Mouse (Mus musculus): ENCODE data around the gene Jmjd8.

Jmjd8 gene

GRCm38 (mm10) chr17:25831451-25832281 lies 3.0 kb downstream of the Jmjd8 start:
- no peak for ATAC-seq (ENCODE audit: insufficient number of reproducible peaks, low FRiP score, low TSS enrichment)

DNA sequence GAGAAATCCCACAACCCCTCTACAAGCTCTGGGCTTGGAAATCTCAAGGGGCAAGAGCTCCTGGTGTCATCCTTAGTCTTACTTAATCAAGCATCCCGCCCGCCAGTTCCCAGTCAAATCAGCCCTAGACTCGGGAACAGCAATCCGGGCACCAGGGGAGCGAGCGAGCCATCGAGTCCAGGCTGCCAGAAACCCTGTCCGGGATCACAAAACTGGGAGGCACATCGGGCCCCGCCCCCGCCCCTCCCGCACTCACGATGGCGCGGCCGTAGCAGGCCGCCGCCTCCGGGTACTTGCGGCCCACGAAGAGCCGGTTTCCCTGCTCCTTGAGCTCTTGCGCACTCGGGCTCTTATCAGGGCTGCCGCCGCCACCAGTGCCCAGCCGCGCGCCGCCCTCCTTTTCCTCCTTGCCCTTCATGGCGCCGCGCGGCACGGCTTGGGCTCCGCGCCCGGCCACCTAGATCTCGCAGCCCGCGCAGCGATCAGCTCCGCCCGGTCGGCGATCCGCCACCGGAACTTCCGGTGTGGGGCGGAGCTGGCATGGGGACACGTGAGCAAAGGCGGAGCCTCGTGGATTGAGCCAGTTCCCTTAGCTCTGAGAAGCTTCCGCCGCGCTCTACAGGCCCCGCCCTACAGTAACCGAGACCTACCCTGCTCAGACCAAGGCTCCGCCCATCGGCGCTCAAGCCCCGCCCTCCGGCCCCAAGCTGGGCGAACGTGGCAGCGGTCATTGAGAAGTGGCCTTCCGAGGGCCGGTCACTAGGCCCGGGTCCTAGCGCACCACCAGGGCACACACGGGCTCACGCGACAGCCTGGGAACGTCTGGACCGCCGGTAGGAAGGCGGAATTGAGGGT lies 4.0 kb downstream of the Jmjd8 start:
- peak; percentile 62 for ATAC-seq (ENCODE audit: insufficient number of reproducible peaks, low FRiP score, low TSS enrichment)

DNA sequence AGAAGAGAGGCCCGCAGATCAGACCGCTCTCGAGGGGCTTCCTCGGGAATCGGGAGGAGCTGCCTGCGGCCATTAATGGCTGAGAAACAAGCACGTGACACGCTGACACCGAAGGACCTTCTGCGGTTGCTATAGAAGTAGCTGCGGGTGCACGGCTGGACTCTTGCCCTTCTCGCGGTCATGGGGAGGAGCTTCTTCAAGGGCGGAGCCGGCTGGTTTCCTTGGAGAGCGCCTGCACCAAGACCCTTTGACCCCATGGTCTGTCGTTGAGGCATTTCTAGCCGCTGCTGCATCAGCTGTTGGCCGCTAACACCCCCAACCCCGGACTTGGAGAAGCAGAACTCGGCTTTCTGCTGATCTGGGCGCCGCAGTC lies 4.6 kb downstream of the Jmjd8 start, which contains the start of gene Stub1:
Stub1 (minus strand) TSS at position 114 of the 373 bp plus-strand sequence.
- 0 out of 2 replicates have a peak, but pooled peaks have one; percentile 2 for ATAC-seq (ENCODE audit: insufficient number of reproducible peaks, low FRiP score, low TSS enrichment)

DNA sequence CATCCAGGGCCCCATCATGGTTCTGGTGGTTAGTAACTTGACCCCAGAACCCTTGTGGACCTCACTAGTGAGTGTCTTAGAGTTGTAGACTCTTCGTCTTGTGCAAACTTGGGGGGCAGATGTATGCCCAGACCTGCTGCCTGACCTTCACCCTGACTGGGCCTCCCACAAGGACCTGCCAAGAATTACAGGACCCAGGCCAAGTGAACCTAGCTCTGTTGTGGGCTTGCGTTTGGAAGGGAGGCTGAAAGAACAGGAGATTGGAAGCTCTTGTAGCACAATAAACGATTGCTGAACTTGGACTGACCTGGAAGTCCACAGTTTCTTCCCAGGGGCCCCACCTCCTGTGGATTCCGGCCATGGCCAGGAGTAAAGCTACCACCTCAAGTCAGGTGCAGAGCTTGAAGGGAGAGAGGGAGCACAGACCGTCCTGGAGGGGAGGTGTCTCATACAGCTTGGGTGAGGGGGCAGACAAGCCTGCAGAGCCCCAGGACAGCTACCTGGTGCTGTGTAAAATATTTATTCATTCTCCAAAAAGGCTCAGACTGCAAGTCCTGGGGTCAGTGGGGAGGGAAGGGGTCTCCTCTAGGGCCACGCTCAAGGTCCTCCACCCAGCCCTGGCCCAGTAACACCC lies 5.4 kb downstream of the Jmjd8 start:
- no peak for ATAC-seq (ENCODE audit: insufficient number of reproducible peaks, low FRiP score, low TSS enrichment)

DNA sequence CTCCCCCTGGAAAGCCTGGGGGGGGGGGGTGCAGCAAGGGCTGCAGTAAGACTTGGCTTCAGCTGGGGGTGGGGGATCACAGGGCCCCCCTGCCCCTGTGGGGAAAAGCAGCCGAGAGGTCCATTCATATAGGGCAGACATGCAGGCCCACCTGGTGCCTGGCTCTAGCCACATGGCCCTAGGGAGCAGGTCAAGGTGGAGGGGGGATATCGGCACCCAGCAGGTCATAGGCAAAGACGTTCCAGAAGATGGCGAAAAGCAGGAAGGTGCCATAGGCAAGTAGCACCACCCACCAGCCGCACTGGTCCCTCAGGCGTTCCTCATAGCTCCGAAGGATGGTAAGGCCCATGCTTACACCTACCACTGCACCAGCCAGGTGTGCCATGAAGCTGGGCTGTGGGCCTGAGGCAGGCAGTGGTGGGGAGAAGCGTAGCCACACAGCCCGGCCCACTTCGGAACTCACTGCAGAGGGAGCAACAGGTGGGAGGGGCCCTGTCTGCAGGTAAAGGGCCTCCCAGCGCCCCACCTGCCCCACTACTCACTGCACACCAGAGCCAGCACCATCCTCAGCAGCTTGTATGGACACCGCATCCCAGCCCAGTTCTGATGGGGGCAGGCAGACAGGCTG lies 6.0 kb downstream of the Jmjd8 start:
- ATAC-seq (ENCODE audit: insufficient number of reproducible peaks, low FRiP score, low TSS enrichment): no peak

GRCm38 (mm10) chr17:25835301-25835700 lies 6.6 kb downstream of the Jmjd8 start:
- ATAC-seq (ENCODE audit: insufficient number of reproducible peaks, low FRiP score, low TSS enrichment): no peak

- ATAC-seq (ENCODE audit: insufficient number of reproducible peaks, low FRiP score, low TSS enrichment): no peak
Observed at GRCm38 (mm10) chr17:25835816-25836215, 7.1 kb downstream of the Jmjd8 start.

DNA sequence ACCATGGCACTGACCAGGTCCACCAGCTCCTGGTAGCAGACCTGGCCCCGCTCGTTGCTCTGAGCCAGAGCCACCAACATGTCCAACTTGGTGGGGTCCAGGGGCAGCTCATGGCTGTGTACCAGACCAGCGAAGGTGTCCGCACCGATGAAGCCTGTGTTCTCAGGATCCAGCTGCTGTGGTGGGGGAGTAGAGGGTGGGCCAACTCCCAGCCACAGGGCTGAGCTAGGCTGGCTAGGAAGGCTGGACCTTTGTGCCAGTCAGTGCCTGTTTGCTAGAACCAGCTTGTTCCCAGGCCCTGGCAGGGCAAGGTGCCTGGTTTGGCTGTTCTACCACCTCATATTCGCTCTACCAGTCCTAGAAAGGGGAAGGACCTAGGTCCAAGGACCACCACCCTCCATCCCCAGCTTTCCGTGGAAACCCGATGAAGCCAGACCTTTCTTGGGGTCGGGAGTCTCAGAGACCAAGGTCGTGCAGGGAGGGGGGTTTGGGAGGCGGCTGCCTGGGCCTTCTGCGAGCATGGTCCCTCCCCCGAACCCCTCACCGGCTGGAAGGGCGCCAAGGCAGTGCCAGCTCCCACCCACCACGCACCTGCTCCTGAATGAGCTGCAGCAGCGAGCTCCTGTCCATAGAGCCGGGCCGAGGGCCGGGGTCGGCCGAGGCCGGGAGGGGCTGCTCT lies 7.9 kb downstream of the Jmjd8 start:
- no peak for ATAC-seq (ENCODE audit: insufficient number of reproducible peaks, low FRiP score, low TSS enrichment)

- ATAC-seq (ENCODE audit: insufficient number of reproducible peaks, low FRiP score, low TSS enrichment): peak; percentile 45; the same call in 1 of the 2 replicates
Observed at GRCm38 (mm10) chr17:25837076-25837410, 8.4 kb downstream of the Jmjd8 start, which contains the start of gene Rhbdl1. Gene Rhbdl1 (minus strand): TSS chr17:25837295.

DNA sequence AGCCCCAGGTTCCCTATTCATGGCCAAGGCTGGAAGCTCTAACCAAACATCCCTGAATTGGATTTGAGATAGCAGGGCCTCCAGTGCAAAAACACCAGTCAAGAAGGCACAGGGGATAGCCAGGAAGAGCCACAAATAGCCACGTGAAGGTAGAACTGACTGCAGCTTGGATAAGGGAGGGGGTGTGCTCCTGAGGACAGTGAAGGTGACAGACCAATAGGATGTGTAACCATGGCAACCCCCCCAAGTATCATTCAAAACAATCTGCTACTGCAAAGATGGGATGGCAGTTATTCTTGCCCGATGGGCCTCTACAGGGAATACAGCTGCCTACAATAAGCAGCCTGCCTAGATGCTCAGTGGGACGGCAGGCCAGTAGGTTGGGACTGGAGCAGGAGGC lies 8.9 kb downstream of the Jmjd8 start:
- ATAC-seq (ENCODE audit: insufficient number of reproducible peaks, low FRiP score, low TSS enrichment): no peak

- ATAC-seq (ENCODE audit: insufficient number of reproducible peaks, low FRiP score, low TSS enrichment): no peak
Observed at GRCm38 (mm10) chr17:25838904-25839303, 10.2 kb downstream of the Jmjd8 start.

GRCm38 (mm10) chr17:25839455-25840235 lies 11.0 kb downstream of the Jmjd8 start:
- no peak for ATAC-seq (ENCODE audit: insufficient number of reproducible peaks, low FRiP score, low TSS enrichment)

DNA sequence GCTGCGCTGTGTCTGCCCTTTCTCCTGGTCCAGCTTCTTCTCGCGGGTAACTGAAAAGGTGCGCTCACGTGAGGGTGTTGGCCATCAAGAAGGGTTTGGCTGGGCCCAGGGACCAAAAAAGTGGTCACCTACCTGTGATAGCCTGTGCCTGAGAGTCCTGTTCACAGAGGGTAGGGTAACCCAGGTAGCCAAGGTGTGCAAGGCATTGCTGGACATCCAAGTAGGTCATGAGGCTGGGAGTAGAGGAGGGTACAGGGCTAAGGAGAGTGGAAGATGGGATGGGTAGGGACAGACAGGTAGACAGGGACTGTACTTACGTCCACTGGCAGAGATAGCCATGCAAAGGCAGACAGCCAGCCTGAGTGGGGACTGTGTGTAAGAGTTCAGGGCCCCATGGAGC lies 11.9 kb downstream of the Jmjd8 start:
- no peak for ATAC-seq (ENCODE audit: insufficient number of reproducible peaks, low FRiP score, low TSS enrichment)

DNA sequence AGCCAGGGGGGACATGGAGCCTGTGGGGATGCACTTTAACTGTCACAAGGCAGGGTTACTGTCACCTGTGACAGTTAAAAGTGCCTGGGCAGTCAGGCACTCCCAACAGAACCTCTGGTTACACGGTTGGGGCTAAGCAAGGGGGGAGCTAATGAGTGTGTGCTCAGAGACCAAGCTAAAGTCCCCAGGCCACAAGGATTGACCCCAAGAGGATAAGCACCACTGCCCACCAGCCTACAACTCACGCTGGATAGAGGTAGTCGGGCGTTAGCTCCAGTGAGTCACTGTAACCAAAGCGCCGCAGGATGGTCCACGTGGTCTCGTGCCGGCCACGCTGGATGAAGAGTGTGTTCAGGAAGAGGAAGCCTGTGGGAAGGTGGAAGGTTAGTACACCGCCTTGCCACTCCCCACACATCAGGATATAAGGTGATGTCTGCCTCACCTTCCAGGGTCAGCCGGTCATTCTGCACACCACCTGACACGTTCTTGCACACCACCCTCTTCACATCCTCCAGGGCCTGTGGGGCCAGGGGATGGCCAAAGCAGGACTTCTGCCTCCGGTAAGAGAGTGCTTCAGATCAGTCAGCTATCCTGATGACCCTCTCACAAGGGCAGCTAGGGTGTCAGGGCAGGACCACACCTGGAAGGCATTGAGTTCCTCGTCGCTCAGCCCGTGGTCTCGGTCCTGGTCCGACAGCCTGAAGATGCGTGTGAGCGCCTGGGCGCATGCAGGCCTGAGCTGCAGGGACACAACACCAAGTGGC lies 12.6 kb downstream of the Jmjd8 start, which contains the start of gene Gm20683:
Gm20683 (minus strand) TSS at position 647 of the 764 bp plus-strand sequence.
- ATAC-seq (ENCODE audit: insufficient number of reproducible peaks, low FRiP score, low TSS enrichment): no peak

DNA sequence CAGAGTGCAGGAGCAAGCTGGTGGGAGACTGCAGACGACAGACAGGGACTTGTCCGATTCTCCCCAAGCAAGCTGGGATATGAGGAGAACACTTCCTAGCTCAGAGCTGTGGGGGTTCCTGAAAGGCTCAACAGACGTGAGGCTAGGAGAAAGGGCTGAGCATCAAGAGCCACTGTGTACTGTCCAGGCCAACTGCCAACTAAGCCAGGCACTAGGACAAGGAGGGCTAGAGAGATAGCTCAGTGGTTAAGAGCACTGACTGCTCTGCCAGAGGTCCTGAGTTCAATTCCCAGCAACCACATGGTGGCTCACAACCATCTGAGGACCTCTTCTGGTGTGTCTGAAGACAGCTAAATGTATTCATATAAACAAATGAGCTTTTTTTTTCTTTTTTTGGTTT lies 13.8 kb downstream of the Jmjd8 start:
- no peak for ATAC-seq (ENCODE audit: insufficient number of reproducible peaks, low FRiP score, low TSS enrichment)

GRCm38 (mm10) chr17:25843122-25843521 lies 14.5 kb downstream of the Jmjd8 start:
- no peak for ATAC-seq (ENCODE audit: insufficient number of reproducible peaks, low FRiP score, low TSS enrichment)

- ATAC-seq (ENCODE audit: insufficient number of reproducible peaks, low FRiP score, low TSS enrichment): no peak; the same call in 1 of the 2 replicates
Observed at GRCm38 (mm10) chr17:25843636-25844395, 15.1 kb downstream of the Jmjd8 start.

Data from cerebellum, adult (tissue).